Mouse (Mus musculus) midbrain, embryonic 13.5 days (tissue): ENCODE results near the gene Ganc. TPM values are rescaled to one million over a fixed set of nuclear protein-coding genes. Genes with fewer than 3 reads are reported as not detected.

Source experiments
- ATAC-seq: fragments of 200-750 bp; cut with Nextera tagmentation; 2 replicates; pipeline ENCODE4 v1.8.0; 2017; ENCODE audit warnings: mild to moderate bottlenecking, moderate TSS enrichment, moderate library complexity
- H3K27ac ChIP-seq: fragments of 300-500 bp; sonication (generic); 2 replicates; pipeline ENCODE4 v1.5.1; 2015; ENCODE audit warnings: inconsistent platforms, mild to moderate bottlenecking, moderate library complexity
- H3K27me3 ChIP-seq: fragments of 300-500 bp; sonication (generic); 2 replicates; pipeline ENCODE4 v1.6.1; 2015; ENCODE audit warnings: mild to moderate bottlenecking, inconsistent platforms
- H3K36me3 ChIP-seq: fragments of 300-500 bp; sonication (generic); 2 replicates; pipeline ENCODE4 v1.6.1; 2015; ENCODE audit warnings: mild to moderate bottlenecking, inconsistent platforms
- H3K4me1 ChIP-seq: fragments of 300-500 bp; sonication (generic); replicated peaks from 2 replicates; pipeline ENCODE4 v1.6.1; 2015; ENCODE audit warnings: inconsistent platforms
- H3K4me2 ChIP-seq: fragments of 300-500 bp; sonication (generic); replicated peaks from 2 replicates; pipeline ENCODE4 v1.6.1; 2015; ENCODE audit warnings: moderate library complexity, mild to moderate bottlenecking, inconsistent platforms
- H3K4me3 ChIP-seq: fragments of 300-500 bp; sonication (generic); replicated peaks from 2 replicates; pipeline ENCODE4 v1.5.1; 2015; ENCODE audit warnings: mild to moderate bottlenecking, inconsistent platforms
- H3K9ac ChIP-seq: fragments of 300-500 bp; sonication (generic); replicated peaks from 2 replicates; pipeline ENCODE4 v1.6.1; 2015; ENCODE audit warnings: mild to moderate bottlenecking, inconsistent platforms
- H3K9me3 ChIP-seq: fragments of 300-500 bp; sonication (generic); 2 replicates; pipeline ENCODE4 v1.6.1; 2016; ENCODE audit warnings: mild to moderate bottlenecking, inconsistent platforms
- WGBS: fragments of 180-500 bp; shearing (Covaris S2); methylation state at CpG from one replicate; pipeline ENCODE4 v1.1.7; 2015; 5-methylcytosine and 5-hydroxymethylcytosine counted together
- polyA plus RNA-seq: library from polyadenylated mRNA; unstranded; fragments of >200 nt; fragmentation: Nextera tagmentation; extraction: Ambion mirVana; gene quantifications from 2 replicates; pipeline ENCODE4 v1.2.1, GENCODE M21; 2015

Ganc gene
- polyA plus RNA-seq, 1 experiment from 2014 or later, result 9.5 TPM

- Histone ChIP-seq H3K27ac (no peak overlapping the region), H3K36me3 (no peaks in the 10 kb centered on the region), H3K4me2 (no peak overlapping the region), H3K9ac (no peak overlapping the region), H3K4me3 (no peak overlapping the region), H3K4me1 (no peaks in the 10 kb centered on the region), H3K27me3 (no peaks in the 10 kb centered on the region), H3K9me3 (0 out of 2 replicates have a peak, but pooled peaks cover 3% of the 10 kb centered on the region)
- 93% methylated on average over 2 of the region's 2 CpGs for WGBS
- no peak for ATAC-seq
Measured at GRCm38 (mm10) chr2:120454987-120455386, 51.3 kb downstream of the Ganc start.

GRCm38 (mm10) chr2:120455719-120456118 is 52.0 kb downstream of the Ganc start, which contains the start of gene Capn3:
Gene Capn3 (plus strand): TSS chr2:120456019.
- WGBS, result 76% methylated on average over 4 of the region's 4 CpGs
- Histone ChIP-seq H3K27me3 (no peaks in the 10 kb centered on the region), H3K9me3 (0 out of 2 replicates have a peak, but pooled peaks cover 3% of the 10 kb centered on the region), H3K4me3 (no peak within 1 kb of the TSS), H3K27ac (no peak within 1 kb of the TSS), H3K4me1 (no peaks in the 10 kb centered on the region), H3K36me3 (no peaks in the 10 kb centered on the region), H3K9ac (no peak within 1 kb of the TSS), H3K4me2 (no peak within 1 kb of the TSS)
- ATAC-seq, result no peak

GRCm38 (mm10) chr2:120460216-120460615 is 56.5 kb downstream of the Ganc start:
- Histone ChIP-seq H3K36me3 (no peaks in the 10 kb centered on the region), H3K4me3 (no peak overlapping the region), H3K27ac (no peak overlapping the region), H3K9ac (no peak overlapping the region), H3K4me2 (no peak overlapping the region), H3K27me3 (no peaks in the 10 kb centered on the region), H3K4me1 (no peaks in the 10 kb centered on the region), H3K9me3 (no peaks in the 10 kb centered on the region)
- 97% methylated on average over 4 of the region's 4 CpGs for WGBS
- no peak for ATAC-seq

- 93% methylated on average over 7 of the region's 7 CpGs for WGBS
- ATAC-seq, result no peak
- H3K4me2 ChIP-seq, result no peak overlapping the region
- no peak overlapping the region for H3K9ac ChIP-seq
- no peaks in the 10 kb centered on the region for H3K9me3 ChIP-seq
- no peak overlapping the region for H3K27ac ChIP-seq
- no peaks in the 10 kb centered on the region for H3K4me1 ChIP-seq
- no peaks in the 10 kb centered on the region for H3K27me3 ChIP-seq
- no peak overlapping the region for H3K4me3 ChIP-seq
- H3K36me3 ChIP-seq, result no peaks in the 10 kb centered on the region
Measured at GRCm38 (mm10) chr2:120463328-120463727, 59.6 kb downstream of the Ganc start.

- WGBS, result 79% methylated on average over 8 of the region's 8 CpGs
- no peak overlapping the region for H3K9ac ChIP-seq
- no peaks in the 10 kb centered on the region for H3K27me3 ChIP-seq
- no peaks in the 10 kb centered on the region for H3K4me1 ChIP-seq
- H3K27ac ChIP-seq, result no peak overlapping the region
- ATAC-seq, result no peak
- no peak overlapping the region for H3K4me2 ChIP-seq
- H3K9me3 ChIP-seq, result no peaks in the 10 kb centered on the region
- H3K36me3 ChIP-seq, result no peaks in the 10 kb centered on the region
- H3K4me3 ChIP-seq, result no peak overlapping the region
Measured at GRCm38 (mm10) chr2:120464091-120464490, 60.4 kb downstream of the Ganc start.

GRCm38 (mm10) chr2:120464732-120465396 is 61.2 kb downstream of the Ganc start:
- H3K4me1 ChIP-seq, result no peaks in the 10 kb centered on the region
- H3K36me3 ChIP-seq, result no peaks in the 10 kb centered on the region
- no peak overlapping the region for H3K9ac ChIP-seq
- H3K27ac ChIP-seq, result no peak overlapping the region
- no peaks in the 10 kb centered on the region for H3K9me3 ChIP-seq
- no peak overlapping the region for H3K4me2 ChIP-seq
- WGBS, result 95% methylated on average over 2 of the region's 2 CpGs
- H3K4me3 ChIP-seq, result no peak overlapping the region
- H3K27me3 ChIP-seq, result no peaks in the 10 kb centered on the region
- no peak for ATAC-seq

GRCm38 (mm10) chr2:120465397-120465785 is 61.7 kb downstream of the Ganc start:
- WGBS, result 92% methylated on average over 5 of the region's 5 CpGs
- Histone ChIP-seq H3K9ac (no peak overlapping the region), H3K4me1 (no peaks in the 10 kb centered on the region), H3K36me3 (no peaks in the 10 kb centered on the region), H3K27ac (no peak overlapping the region), H3K9me3 (no peaks in the 10 kb centered on the region), H3K27me3 (no peaks in the 10 kb centered on the region), H3K4me3 (no peak overlapping the region), H3K4me2 (no peak overlapping the region)
- ATAC-seq, result no peak

- Histone ChIP-seq H3K4me1 (no peaks in the 10 kb centered on the region), H3K27me3 (no peaks in the 10 kb centered on the region), H3K9ac (no peak overlapping the region), H3K4me2 (no peak overlapping the region), H3K36me3 (no peaks in the 10 kb centered on the region), H3K27ac (no peak overlapping the region), H3K9me3 (no peaks in the 10 kb centered on the region), H3K4me3 (no peak overlapping the region)
- no peak for ATAC-seq
Measured at GRCm38 (mm10) chr2:120468011-120468410, 64.3 kb downstream of the Ganc start.

GRCm38 (mm10) chr2:120469220-120469619 is 65.5 kb downstream of the Ganc start:
- Histone ChIP-seq H3K4me1 (no peaks in the 10 kb centered on the region), H3K9me3 (peaks cover 6% of the 10 kb centered on the region; the same call in 1 of the 2 replicates), H3K27ac (no peak overlapping the region), H3K36me3 (no peaks in the 10 kb centered on the region), H3K4me3 (no peak overlapping the region), H3K9ac (no peak overlapping the region), H3K27me3 (no peaks in the 10 kb centered on the region), H3K4me2 (no peak overlapping the region)
- WGBS, result 86% methylated on average over 3 of the region's 3 CpGs
- ATAC-seq, result no peak

GRCm38 (mm10) chr2:120469715-120470114 is 66.0 kb downstream of the Ganc start:
- Histone ChIP-seq H3K4me2 (no peak overlapping the region), H3K27ac (no peak overlapping the region), H3K27me3 (no peaks in the 10 kb centered on the region), H3K9me3 (peaks cover 6% of the 10 kb centered on the region; the same call in 1 of the 2 replicates), H3K4me1 (no peaks in the 10 kb centered on the region), H3K9ac (no peak overlapping the region), H3K4me3 (no peak overlapping the region), H3K36me3 (no peaks in the 10 kb centered on the region)
- 94% methylated on average over 10 of the region's 10 CpGs for WGBS
- no peak for ATAC-seq

- no peak overlapping the region for H3K9ac ChIP-seq
- WGBS, result 78% methylated on average over 4 of the region's 4 CpGs
- no peaks in the 10 kb centered on the region for H3K27me3 ChIP-seq
- H3K4me2 ChIP-seq, result no peak overlapping the region
- H3K4me3 ChIP-seq, result no peak overlapping the region
- ATAC-seq, result no peak
- no peaks in the 10 kb centered on the region for H3K4me1 ChIP-seq
- no peak overlapping the region for H3K27ac ChIP-seq
- no peaks in the 10 kb centered on the region for H3K36me3 ChIP-seq
- H3K9me3 ChIP-seq, result peaks cover 6% of the 10 kb centered on the region; the same call in 1 of the 2 replicates
Measured at GRCm38 (mm10) chr2:120470856-120471255, 67.2 kb downstream of the Ganc start.

- Histone ChIP-seq H3K4me1 (peaks cover 7% of the 10 kb centered on the region), H3K9me3 (peaks cover 6% of the 10 kb centered on the region; the same call in 1 of the 2 replicates), H3K4me2 (no peak overlapping the region), H3K36me3 (no peaks in the 10 kb centered on the region), H3K4me3 (no peak overlapping the region), H3K9ac (no peak overlapping the region; the same call in 1 of the 2 replicates), H3K27ac (no peak overlapping the region), H3K27me3 (no peaks in the 10 kb centered on the region)
- no peak for ATAC-seq
- WGBS, result 35% methylated on average over 13 of the region's 13 CpGs
Measured at GRCm38 (mm10) chr2:120476277-120477087, 72.8 kb downstream of the Ganc start.
